23 mouse cellular contexts compared by ENCODE assay signal in the genomic region with DNA sequence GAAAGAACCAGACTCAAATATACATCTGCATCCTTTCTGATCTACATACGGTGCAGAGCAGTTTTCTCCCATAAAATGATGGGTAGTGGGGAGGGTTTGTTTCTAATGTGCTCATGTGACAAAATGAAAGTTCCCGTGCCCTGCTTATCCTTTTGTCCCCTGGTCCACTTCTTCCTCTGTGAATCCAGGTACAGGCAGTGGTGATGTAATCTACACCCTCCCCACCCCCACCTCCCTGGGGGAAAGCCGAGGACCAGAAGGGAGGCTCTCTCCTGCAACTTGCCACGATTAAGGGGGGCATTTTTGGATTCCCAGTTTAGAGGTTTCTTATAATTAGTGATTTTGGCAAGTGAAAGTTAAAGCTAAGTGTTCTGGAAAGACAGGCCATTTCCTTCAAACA.
"Had no signal": no experiment of that assay in that cellular context is flagged by ENCODE, and none has a peak within 500 bp of the region (broad histone marks: within the 10 kb centered on the region; RNA-seq: fewer than 3 reads in every experiment).

No protein-coding gene starts in this region.

- H3K27ac ChIP-seq: hindbrain, postnatal 0 days; liver, embryonic 14.5 days; midbrain, embryonic 12.5 days; neural tube, embryonic 12.5 days; stomach, postnatal 0 days had no signal

- H3K9ac ChIP-seq: liver, embryonic 14.5 days; midbrain, embryonic 12.5 days; neural tube, embryonic 12.5 days; neural tube, embryonic 15.5 days had no signal

- H3K9me3 ChIP-seq: midbrain, embryonic 12.5 days; neural tube, embryonic 12.5 days; neural tube, embryonic 15.5 days had no signal

- DNase-seq: kidney, adult 18-20 months; kidney, adult 9 months; kidney, postnatal 14 days; kidney, postnatal 4 days; layer of hippocampus, adult 9-11 months; layer of hippocampus, postnatal 36 days; lung, adult 2 months; lung, postnatal 14 days; lung, postnatal 4 days; right cerebral cortex, adult 18-20 months; right cerebral cortex, postnatal 14 days; right cerebral cortex, postnatal 4 days; thymus, adult 2 months; thymus, postnatal 14 days; thymus, postnatal 4 days had no signal

- H3K27me3 ChIP-seq: midbrain, embryonic 12.5 days; neural tube, embryonic 12.5 days; neural tube, embryonic 15.5 days had no signal

- H3K36me3 ChIP-seq: midbrain, embryonic 12.5 days; neural tube, embryonic 12.5 days; neural tube, embryonic 15.5 days had no signal

- H3K4me3 ChIP-seq: midbrain, embryonic 12.5 days; neural tube, embryonic 12.5 days; neural tube, embryonic 15.5 days had no signal

- H3K4me2 ChIP-seq: midbrain, embryonic 12.5 days; neural tube, embryonic 12.5 days; neural tube, embryonic 15.5 days had no signal

- ATAC-seq: hindbrain, postnatal 0 days; inflammation-experienced regulatory T-cells, adult 6 months; intestine, embryonic 16.5 days had no signal
